Comparison of ENCODE assay signal across 8 mouse cellular contexts in the genomic region with DNA sequence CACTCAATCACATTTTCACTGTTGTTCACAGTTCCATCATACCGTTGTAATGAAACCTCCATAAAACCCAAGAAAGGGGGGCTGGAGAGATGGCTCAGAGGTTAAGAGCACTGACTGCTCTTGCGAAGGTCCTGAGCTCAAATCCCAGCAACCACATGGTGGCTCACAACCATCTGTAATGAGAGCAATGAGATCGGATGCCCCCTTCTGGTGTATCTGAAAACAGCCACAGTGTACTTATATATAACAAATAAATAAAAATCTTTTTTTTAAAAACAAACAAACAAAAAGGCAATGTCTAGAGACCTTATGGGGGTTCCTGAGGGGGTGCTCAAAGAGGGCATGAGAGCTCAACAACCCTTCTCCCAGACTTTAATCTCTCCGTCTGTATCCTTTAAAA. TPM values are rescaled to one million over a fixed set of nuclear protein-coding genes. Genes with fewer than 3 reads are reported as not detected.
DNase-seq lines count a peak whose midpoint lies in the region; ATAC-seq and TF ChIP-seq lines count a peak whose summit lies in the region.
"Not testable (repeated sequence)": the region's sequence is repeated elsewhere in the genome, so short reads cannot be mapped to it uniquely, and the experiment has no call there.
"Had no signal": no experiment of that assay in that cellular context is flagged by ENCODE, and none has a peak within 500 bp of the region (broad histone marks: within the 10 kb centered on the region; RNA-seq: fewer than 3 reads in every experiment).

No protein-coding gene starts in this region.

- TF ChIP-seq CTCF in gastrocnemius, adult 2 months (IDR thresholded peaks at IDR 0.05) = peak; percentile 13; the same call in 1 of the 2 replicates
- peak; percentile 57 for TF ChIP-seq CTCF in layer of hippocampus, adult 2 months (conservative IDR thresholded peaks at IDR 0.05)
- TF ChIP-seq CTCF in lung, embryonic 14.5 days (IDR thresholded peaks at IDR 0.05; ENCODE audit: low read depth) = peak; percentile 8; the same call in 1 of the 2 replicates

- not testable (repeated sequence) for H3K4me2 ChIP-seq in lung, embryonic 14.5 days

- intact Hi-C loops in gastrocnemius, adult 2 months (cut with DNase I) = not testable (repeated sequence)

- not testable (repeated sequence) for H3K9me3 ChIP-seq in lung, embryonic 14.5 days (ENCODE audit: low read depth, low read length)

- DNase-seq in 416B (ENCODE audit: low read depth) (peak; percentile 25), ES-CJ7 (ENCODE audit: low read depth, low spot score) (peak; percentile 62)
- not testable (repeated sequence) for DNase-seq in gastrocnemius, adult 2 months; layer of hippocampus, adult 2 months (ENCODE audit: low spot score in 2 of 2); lung, embryonic 14.5 days
- DNase-seq in induced T-regulatory cell, adult 2 months (ENCODE audit: low read depth) = peak; percentile 2

- H3K9ac ChIP-seq in lung, embryonic 14.5 days = not testable (repeated sequence)

- H3K4me3 ChIP-seq in gastrocnemius, adult 2 months; layer of hippocampus, adult 2 months; lung, embryonic 14.5 days (ENCODE audit: low read depth, low read length): not testable (repeated sequence)

- H3K36me3 ChIP-seq in lung, embryonic 14.5 days (ENCODE audit: insufficient read depth) = not testable (repeated sequence)

- not testable (repeated sequence) for H3K27me3 ChIP-seq in lung, embryonic 14.5 days (ENCODE audit: insufficient read depth, low read length)

- H3K27ac ChIP-seq in gastrocnemius, adult 2 months; layer of hippocampus, adult 2 months; lung, embryonic 14.5 days (ENCODE audit: low read depth): not testable (repeated sequence)

- not testable (repeated sequence) for ATAC-seq in lung, embryonic 14.5 days (ENCODE audit: insufficient read depth)

- not testable (repeated sequence) for H3K4me1 ChIP-seq in lung, embryonic 14.5 days (ENCODE audit: insufficient read depth)

- WGBS in lung, embryonic 14.5 days = 82% methylated on average over 4 of the region's 4 CpGs

RNA-seq across cellular contexts. Expression of a gene that starts 39.6 kb away (rescaled TPM):
- 10 to 100 TPM; 17.7 to 20.8 TPM for total RNA-seq in gastrocnemius, adult 2 months (2021)
- total RNA-seq in layer of hippocampus, adult 2 months (2021) = 10 to 100 TPM; 16.4 to 17.1 TPM
- 8.9 and 9.2 TPM in 2 replicates for polyA plus RNA-seq in lung, embryonic 14.5 days (2014; fragmentation: Nextera tagmentation; extraction: Ambion mirVana)
- total RNA-seq: CH12.LX; hematopoietic stem cell, adult 5-6 weeks had no signal
